Mouse (Mus musculus): ENCODE data around the gene Ptprk. TPM values are rescaled to one million over a fixed set of nuclear protein-coding genes. Genes with fewer than 3 reads are reported as not detected.

Ptprk gene
- total RNA-seq, 2 experiments from 2014 or later = 78.3 to 87.8 TPM

- intact Hi-C loops (cut with DNase I) = no loop called here
- no peak for DNase-seq (ENCODE audit: low spot score in 2 of 2)
Observed at GRCm38 (mm10) chr10:28103924-28104323, 29.3 kb downstream of the Ptprk start.

GRCm38 (mm10) chr10:28105247-28105646 lies 30.6 kb downstream of the Ptprk start:
- DNase-seq (ENCODE audit: low spot score in 2 of 2) = no peak
- intact Hi-C loops (cut with DNase I) = no loop called here

DNA sequence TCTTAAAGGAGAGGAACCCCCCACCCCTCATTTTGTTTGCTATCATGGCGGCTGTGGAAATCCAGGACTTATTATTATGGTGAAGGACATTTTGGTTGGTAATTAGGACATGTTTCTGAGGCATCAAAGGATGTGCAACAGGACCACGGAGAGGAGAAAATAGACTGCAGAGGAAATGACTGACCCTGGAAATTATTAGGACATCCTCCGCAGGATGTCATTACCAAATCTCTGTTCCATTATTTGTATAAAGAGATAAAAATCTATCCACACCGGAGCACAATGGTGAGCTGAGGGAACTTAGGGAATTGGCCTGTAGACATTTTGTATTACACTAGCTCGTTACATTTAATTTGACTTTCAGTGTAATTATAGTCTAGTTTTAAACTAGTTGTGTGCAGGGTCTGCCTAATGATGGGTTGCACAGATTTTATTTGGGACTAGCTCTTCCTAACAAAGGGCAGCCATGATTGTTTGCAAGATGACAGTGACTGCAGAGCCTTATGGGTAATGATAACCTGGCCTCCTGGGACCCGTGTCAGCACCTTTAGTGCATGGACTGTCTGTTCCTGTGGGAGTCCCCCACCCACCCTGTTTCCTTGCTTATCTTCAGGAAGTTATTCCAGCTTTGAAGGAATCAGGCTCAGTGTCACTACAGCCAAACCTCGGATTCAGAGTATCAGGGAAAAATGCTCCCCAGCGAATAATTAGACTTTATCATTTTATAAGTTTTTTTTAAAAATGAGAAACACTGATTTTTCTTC lies 38.4 kb downstream of the Ptprk start:
- no peak for DNase-seq (ENCODE audit: low spot score in 2 of 2)
- intact Hi-C loops (cut with DNase I) = no loop called here

- intact Hi-C loops (cut with DNase I) = no loop called here
- DNase-seq (ENCODE audit: low spot score in 2 of 2) = peak; percentile 48 to 88
Observed at GRCm38 (mm10) chr10:28113879-28114278, 39.3 kb downstream of the Ptprk start.

DNA sequence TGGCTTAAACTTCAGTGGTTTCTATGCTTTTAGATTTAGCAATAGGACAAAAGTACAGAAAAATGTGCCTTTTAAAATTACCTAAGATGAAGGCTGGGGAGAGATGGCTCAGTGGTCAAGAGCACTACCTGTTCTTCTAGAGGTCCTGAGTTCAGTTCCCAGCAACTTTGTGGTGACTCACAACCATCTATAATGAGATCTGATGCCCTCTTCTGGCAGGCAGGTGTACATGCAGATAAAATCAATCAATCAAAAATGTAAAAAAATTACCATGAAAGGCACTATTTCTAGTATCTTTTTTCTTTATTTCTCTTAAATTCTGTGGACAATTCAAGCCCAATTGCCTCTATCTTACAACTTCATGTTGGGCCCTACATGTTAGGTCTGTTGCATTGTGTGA lies 42.4 kb downstream of the Ptprk start:
- intact Hi-C loops (cut with DNase I) = no loop called here
- DNase-seq (ENCODE audit: low spot score in 2 of 2) = no peak

DNA sequence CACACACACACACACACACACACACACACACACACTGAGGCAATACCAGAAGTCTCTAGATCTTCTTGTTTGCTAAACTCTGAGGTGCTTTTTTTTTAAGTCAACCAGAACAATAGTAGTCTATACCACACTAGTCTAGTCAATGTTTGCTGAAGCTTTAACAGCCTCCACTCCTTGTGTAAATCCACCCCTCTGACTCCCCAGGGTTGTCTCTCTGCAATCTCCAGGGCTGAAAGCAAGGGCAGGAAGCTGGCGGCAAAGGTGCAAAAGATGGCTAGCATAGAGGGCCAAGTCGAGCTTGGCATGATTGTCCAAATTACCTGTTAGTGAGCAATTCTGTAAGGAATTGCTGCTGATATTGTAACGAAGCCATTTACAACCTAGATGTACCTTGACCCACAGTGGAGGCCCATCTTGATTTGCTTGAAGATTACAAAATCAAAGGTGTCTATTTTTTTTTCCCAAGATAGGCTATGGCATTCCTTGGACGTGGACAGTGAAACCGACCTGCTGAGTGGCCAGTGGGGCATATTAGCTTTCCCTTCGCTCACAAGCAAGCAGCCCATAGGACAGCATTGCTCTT lies 44.3 kb downstream of the Ptprk start:
- no peak for DNase-seq (ENCODE audit: low spot score in 2 of 2)
- intact Hi-C loops (cut with DNase I) = no loop called here

DNA sequence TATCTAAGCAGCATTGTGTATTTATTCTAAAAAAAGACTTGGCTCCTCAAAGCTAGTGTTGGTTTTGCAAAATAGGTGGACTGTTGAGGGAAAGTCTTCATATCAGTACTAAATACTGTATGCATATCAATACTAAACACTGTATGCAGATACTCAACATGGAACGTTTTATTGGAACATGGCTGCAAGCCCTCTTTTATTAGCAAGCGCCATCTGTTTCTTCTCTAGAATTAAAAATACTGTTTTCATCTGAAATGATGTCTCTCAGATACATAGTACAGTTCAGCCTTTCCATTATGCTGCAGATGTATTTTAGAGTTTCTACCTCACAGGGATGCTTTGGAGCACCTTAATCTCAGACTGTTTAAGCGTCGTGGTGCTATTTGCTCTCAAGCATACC lies 49.3 kb downstream of the Ptprk start:
- DNase-seq (ENCODE audit: low spot score in 2 of 2) = peak in 1 of 2 experiments; percentile 19
- intact Hi-C loops (cut with DNase I) = no loop called here

DNA sequence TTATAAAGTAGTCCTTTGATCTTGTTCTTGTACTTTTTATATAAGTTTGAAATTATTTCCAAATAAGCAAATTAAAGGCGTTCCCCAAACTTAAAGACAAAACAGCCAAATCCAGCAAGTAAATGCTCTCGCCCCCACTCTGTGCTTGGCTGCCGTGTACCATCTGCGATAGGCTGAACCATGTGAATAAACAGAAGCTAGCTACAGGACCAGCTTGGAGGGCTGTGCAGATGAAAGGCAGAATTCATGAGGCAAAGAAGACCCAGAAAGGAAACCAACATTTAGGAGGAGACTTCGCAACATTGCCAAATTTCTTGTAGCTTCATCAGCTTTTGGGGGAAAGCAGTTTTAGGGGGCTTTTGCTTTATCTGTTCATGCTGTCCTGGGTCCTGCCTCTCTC lies 53.4 kb downstream of the Ptprk start:
- intact Hi-C loops (cut with DNase I) = loop anchor here (5.0 kb wide), 1 partner anchor 51 kb away; no protein-coding TSS in a partner anchor

DNA sequence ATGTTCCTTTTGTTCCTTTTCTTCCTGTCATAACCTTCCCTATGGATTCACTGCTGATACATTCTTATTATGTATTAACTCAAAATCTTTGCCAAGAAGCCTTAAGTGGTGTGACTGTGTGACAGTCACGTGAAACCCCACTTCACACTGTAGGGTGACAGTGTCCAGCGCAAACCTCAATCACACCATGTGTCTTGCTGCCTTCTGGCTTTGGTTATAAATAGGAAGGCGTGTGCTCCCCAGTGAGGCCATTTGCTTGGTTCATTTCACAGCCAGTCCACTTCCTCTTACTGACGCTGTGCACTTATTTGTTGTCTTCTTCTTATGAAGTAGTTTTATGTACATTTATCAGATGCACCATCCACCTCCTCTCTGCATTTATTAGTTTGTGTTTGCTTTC lies 53.8 kb downstream of the Ptprk start:
- intact Hi-C loops (cut with DNase I) = loop anchor here (5.0 kb wide), 1 partner anchor 51 kb away; no protein-coding TSS in a partner anchor
- DNase-seq (ENCODE audit: low spot score in 2 of 2) = no peak

More for the DNA sequence above, 53.4 kb downstream of the Ptprk start:
- DNase-seq (ENCODE audit: low spot score in 2 of 2) = peak; percentile 54 to 79

- DNase-seq (ENCODE audit: low spot score in 2 of 2) = no peak
- intact Hi-C loops (cut with DNase I) = no loop called here
Observed at GRCm38 (mm10) chr10:28130422-28130821, 55.8 kb downstream of the Ptprk start.

DNA sequence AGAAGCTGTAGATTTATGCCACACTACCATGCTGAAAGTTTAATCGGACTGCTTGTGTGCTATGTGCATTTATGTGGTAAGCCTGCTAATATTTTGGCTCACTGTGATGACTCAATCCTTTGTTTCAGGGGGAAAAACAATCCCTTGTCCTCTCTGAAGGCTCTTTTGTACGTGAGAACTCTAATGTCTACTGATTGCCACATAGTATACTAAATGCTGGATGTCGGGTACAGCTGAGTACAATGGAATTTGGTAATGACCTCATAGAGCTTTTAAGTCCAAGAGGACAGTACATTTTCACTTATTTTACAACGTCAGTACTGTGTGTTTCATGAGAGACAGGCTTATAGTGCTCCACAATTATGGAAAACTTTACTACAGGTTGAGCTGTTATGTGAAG lies 59.1 kb downstream of the Ptprk start:
- no peak for DNase-seq (ENCODE audit: low spot score in 2 of 2)
- intact Hi-C loops (cut with DNase I) = no loop called here

DNA sequence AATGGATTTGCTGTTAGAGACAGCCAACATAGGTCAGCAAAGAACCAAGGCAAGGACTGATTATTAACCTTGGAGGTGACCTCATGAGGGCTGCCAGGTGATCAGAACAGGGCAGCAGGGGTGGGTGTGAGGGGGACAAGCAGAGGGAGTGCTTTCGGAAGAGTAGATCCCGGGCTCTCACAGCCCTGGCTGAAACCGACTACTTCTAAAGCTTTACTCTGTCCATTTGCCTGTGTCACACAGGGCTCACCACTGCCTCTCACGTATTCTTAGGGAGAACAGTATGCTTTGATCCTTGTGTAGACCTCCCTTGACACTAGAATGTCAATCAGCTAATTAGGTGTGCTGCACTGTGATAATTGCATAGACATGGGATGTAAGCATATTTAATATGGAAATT lies 63.8 kb downstream of the Ptprk start:
- intact Hi-C loops (cut with DNase I) = no loop called here
- DNase-seq (ENCODE audit: low spot score in 2 of 2) = no peak

DNA sequence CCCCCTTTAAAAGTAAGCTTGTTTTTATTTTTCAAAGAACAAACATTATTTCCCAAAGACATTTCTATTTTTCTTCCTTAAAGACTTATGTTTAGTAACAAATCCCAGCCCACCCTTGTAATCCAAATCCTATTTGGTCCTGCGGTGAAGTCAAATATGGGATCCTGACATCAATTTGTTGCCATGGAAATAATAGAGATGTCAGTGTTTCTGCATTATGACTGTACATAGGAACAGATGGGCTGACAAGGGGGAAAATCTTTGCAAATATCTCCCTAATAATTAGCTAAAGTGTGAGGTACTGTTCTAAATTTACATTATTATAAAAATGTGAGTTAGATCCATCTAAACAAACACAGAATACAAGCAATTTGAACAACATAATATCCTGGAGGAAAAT lies 69.8 kb downstream of the Ptprk start:
- DNase-seq (ENCODE audit: low spot score in 2 of 2) = no peak
- intact Hi-C loops (cut with DNase I) = no loop called here

- no peak for DNase-seq (ENCODE audit: low spot score in 2 of 2)
- intact Hi-C loops (cut with DNase I) = no loop called here
Observed at GRCm38 (mm10) chr10:28145326-28145725, 70.7 kb downstream of the Ptprk start.

DNA sequence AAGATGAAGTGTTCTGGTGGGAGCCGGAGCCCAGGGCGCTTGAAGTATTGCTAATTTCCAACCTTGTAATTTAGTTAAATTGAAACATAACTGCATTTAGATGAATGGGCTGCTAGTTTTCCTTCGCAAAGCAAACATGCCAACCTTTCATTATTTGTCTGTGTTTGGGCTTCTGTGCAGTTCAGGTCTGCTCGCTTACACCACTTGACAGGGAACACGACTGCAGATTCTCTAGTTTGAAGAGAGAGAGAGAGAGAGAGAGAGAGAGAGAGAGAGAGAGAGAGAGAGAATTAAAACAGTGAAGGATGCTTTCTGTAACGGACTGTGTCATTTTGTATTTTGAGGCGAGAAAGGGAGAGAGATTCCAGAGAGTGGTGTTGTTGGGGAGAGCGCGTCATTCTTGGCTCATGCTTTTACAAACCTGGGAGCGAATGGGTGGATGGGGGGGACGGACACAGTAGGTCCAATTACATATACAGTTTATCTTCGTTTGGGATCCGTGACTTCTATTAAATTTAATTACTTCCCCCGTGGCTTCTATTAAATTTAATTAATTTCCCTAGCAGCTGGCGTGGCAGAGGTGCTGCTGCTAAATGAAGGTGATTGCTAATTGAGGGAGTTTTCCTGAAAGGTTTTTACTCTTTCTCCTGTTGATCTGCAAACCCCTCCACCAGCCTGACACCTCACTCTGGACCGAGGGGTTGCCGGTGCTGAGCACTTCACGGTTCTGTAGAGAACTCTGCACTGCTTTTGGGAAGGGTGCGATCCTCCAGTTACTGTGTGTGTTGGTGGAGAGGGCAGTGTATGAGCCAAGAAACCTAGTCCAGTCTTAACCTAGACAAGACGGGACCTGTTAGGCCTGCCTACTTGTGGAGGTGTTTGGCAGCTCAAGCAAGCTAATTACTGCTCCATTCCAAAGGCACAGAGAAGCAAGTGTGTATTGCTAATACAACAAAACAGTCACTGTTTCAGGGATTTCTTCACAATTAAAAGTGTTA lies 81.4 kb downstream of the Ptprk start:
- intact Hi-C loops (cut with DNase I) = no loop called here
- no peak for DNase-seq (ENCODE audit: low spot score in 2 of 2)

GRCm38 (mm10) chr10:28159716-28160115 lies 85.1 kb downstream of the Ptprk start:
- intact Hi-C loops (cut with DNase I) = no loop called here
- no peak for DNase-seq (ENCODE audit: low spot score in 2 of 2)

- no peak for DNase-seq (ENCODE audit: low spot score in 2 of 2)
- intact Hi-C loops (cut with DNase I) = no loop called here
Observed at GRCm38 (mm10) chr10:28161306-28161705, 86.7 kb downstream of the Ptprk start.

DNA sequence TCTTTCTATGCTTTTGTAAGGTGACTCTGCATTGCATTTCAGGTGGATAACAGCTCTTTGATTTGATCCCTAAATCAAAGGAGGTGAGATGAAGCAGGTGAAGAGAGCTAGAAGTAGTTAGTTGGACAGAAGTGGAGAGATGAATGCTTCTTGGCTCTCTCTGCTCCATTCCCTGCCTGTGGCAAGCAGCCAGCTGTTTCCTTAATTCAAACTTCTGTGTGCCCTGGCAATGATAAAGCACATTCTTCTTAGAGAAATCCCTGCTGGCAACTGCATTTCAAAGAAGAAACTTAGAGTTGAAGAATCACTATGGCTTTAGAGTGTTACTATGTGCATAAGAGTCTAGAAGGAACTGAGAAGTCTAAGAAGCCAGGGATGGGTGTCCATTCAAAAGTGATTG lies 89.6 kb downstream of the Ptprk start:
- peak in 1 of 2 experiments; percentile 28 for DNase-seq (ENCODE audit: low spot score in 2 of 2)
- intact Hi-C loops (cut with DNase I) = no loop called here

- intact Hi-C loops (cut with DNase I) = no loop called here
- no peak for DNase-seq (ENCODE audit: low spot score in 2 of 2)
Observed at GRCm38 (mm10) chr10:28164746-28165145, 90.1 kb downstream of the Ptprk start.

DNA sequence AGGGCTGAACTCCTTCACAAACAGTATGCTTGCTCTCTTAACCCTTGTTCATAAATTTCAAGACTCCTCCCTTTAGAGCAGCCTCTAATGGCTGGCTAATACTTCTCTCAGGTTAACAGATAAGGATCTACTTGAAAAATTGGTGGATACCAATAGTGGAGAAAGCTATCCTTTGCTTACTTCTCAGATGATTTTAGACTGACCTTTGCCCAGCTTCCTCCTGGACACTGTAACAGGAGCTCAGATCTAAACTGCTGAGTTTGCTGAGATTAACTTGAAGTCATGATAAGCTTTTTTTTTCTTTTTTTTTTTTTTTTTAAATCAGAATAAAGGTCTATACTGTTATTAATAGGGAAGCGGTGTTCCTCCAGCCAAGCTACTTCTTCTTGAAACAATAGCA lies 92.0 kb downstream of the Ptprk start:
- no peak for DNase-seq (ENCODE audit: low spot score in 2 of 2)
- intact Hi-C loops (cut with DNase I) = no loop called here
